Mouse (Mus musculus) liver, adult (tissue): Measurements from ENCODE around the gene Tmem260.

Experiments used
- GATA4 ChIP-seq: IDR thresholded peaks from 2 replicates; pipeline ENCODE4 v1.6.1; 2014; ENCODE audit warnings: mild to moderate bottlenecking, low read length; ENCODE audit not compliant: insufficient replicate concordance

The Tmem260 gene

GRCm38 (mm10) chr14:48445984-48446683 lies at the start of gene Tmem260:
Gene Tmem260, plus strand, starts transcription at chr14:48446124.
- peak; percentile 60; the same call in 1 of the 2 replicates for TF ChIP-seq GATA4

GRCm38 (mm10) chr14:48406086-48406485 lies 39.8 kb upstream of the Tmem260 start:
- TF ChIP-seq GATA4: no peak

- TF ChIP-seq GATA4: no peak
These were observed 28.9 kb upstream of the Tmem260 start for GRCm38 (mm10) chr14:48417064-48417463.

- TF ChIP-seq GATA4: no peak
These were observed 27.7 kb upstream of the Tmem260 start for GRCm38 (mm10) chr14:48418264-48418663.

GRCm38 (mm10) chr14:48418672-48419071 lies 27.3 kb upstream of the Tmem260 start:
- TF ChIP-seq GATA4: no peak

- TF ChIP-seq GATA4: no peak
These were observed 24.4 kb upstream of the Tmem260 start for GRCm38 (mm10) chr14:48421476-48421875.

- no peak for TF ChIP-seq GATA4
These were observed 23.9 kb upstream of the Tmem260 start for GRCm38 (mm10) chr14:48421996-48422395.

GRCm38 (mm10) chr14:48422436-48422835 lies 23.5 kb upstream of the Tmem260 start:
- TF ChIP-seq GATA4: no peak

GRCm38 (mm10) chr14:48422901-48423300 lies 23.0 kb upstream of the Tmem260 start:
- no peak for TF ChIP-seq GATA4

GRCm38 (mm10) chr14:48431978-48432377 lies 13.9 kb upstream of the Tmem260 start:
- no peak for TF ChIP-seq GATA4

- TF ChIP-seq GATA4: no peak
These were observed 2.1 kb upstream of the Tmem260 start for GRCm38 (mm10) chr14:48443796-48444195.

- no peak for TF ChIP-seq GATA4
These were observed 6.1 kb downstream of the Tmem260 start for GRCm38 (mm10) chr14:48451966-48452407.

GRCm38 (mm10) chr14:48453411-48453810 lies 7.5 kb downstream of the Tmem260 start:
- TF ChIP-seq GATA4: no peak

GRCm38 (mm10) chr14:48456305-48457092 lies 10.6 kb downstream of the Tmem260 start:
- no peak for TF ChIP-seq GATA4

- no peak for TF ChIP-seq GATA4
These were observed 11.5 kb downstream of the Tmem260 start for GRCm38 (mm10) chr14:48457288-48457938.

GRCm38 (mm10) chr14:48458901-48459300 lies 13.0 kb downstream of the Tmem260 start:
- 0 out of 2 replicates have a peak, but pooled peaks have one; percentile 26 for TF ChIP-seq GATA4
